Mouse (Mus musculus): ENCODE results near the gene Golgb1.

Golgb1 gene

DNA sequence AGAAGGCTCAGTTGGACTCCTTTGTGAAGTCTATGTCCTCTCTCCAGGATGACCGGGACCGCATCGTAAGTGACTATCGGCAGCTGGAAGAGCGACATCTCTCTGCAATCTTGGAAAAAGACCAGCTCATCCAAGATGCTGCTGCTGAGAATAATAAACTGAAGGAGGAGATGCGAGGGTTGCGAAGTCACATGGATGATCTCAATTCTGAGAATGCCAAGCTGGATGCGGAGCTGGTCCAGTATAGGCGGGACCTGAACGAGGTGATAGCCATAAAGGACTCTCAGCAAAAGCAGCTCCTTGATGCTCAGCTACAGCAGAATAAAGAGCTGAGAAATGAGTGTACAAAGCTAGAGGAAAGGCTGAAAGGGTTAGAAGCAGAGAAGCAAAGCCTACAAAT, 43.6 kb downstream of the Golgb1 start:
- no peak for DNase-seq (ENCODE audit: low read depth, low spot score)

DNA sequence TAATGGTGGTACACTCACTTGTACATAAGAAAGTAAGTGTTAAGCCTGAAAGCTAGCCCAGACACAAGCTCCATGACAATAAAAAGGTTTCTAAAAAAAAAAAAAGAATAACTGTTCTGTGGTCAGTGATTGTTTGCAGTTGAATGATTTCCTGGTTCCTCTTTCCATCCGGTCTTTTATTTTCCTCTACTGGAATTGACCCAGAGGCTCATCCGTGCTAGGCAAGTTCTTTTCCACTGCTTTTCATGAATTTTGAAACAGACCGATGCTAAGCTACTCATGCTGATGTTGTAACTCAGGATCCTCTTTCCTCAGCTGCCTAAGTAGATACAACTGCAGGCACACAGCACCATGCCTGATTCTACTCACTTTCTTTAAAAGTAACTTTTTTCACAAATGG, 45.5 kb downstream of the Golgb1 start:
- no peak for DNase-seq (ENCODE audit: low read depth, low spot score)

DNA sequence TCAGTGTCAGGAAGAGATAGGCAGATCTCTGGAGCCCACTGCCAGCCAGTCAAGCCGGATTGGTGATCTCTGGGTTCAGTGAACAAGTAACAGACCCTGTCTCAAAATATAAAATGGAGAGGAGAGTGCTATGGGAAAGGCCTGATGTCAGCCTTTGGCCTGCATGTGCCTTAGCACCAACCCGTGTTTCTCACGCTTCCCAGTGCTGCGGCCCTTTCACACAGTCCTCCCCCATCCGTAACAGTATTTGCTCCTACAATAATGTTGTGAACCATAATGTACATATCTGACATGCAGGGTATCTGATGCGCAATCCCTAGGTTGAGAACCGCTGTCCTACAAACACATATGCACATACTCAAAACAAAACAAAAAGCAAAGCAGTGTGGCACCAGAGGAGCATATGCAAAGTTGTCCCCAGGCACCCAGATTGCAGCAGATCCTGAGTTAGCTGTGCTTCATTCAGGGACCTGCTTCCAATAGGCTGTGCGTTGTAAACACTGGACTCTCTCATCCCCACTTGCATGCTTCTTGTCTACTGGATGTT, 46.2 kb downstream of the Golgb1 start:
- no peak for DNase-seq (ENCODE audit: low read depth, low spot score)

DNA sequence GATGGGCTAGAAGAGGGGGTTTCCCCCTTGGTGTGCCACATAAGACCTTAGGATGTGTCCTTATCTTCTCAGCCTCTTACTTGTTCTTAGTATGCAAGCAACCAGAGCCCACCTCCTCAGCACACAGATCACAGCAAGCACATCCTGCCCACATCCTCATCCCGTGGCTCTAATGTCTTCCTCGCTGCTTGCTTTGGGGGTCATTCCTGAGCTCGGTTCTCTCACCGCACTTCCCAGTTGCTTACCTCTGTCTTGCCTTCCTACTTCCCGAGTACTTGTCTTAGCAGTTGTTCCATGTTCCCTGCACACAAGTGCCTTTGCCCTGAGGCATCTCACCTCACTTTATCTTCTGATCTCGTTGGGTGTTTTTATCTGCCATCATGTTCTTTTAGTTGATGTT, 47.0 kb downstream of the Golgb1 start:
- DNase-seq (ENCODE audit: low read depth, low spot score): no peak

DNA sequence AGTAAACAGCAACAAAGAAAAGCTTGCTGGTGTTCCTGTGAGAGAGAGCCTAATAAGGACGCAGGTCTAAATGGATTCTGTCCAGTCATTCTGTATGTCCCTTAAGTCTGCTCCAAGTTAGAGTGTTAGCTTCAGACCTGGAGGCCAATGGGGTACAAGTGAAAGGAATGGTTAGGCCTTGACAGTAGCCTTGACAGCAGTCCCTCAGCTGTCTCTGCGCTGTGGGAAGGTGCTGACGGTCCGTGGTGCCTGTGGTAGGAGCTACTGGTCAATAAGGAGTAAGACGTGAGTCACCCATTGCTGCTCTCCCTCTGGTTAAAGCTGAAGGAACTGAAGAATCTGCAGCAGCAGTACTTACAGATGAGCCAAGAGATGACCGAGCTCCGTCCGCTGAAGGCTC, 49.4 kb downstream of the Golgb1 start:
- DNase-seq (ENCODE audit: low read depth, low spot score): no peak

DNA sequence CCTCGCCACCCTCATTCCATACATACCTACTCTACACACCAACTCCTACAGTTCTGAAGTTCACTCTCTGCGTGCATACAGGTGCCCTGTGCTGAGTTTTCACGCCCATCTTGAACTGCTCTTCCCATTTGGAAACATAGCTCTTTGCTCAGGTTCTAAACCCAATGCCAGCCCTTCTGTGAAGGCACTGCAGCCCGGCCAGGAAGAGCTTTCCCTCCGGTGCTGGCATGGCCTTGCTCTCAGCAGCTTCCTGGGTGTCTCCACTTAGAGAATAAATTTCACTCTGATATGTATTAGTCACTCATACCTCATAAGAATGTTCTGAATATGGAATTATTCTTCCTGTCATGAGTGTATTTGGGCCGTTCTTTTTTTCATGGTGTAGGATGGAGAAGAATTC, 50.4 kb downstream of the Golgb1 start:
- DNase-seq (ENCODE audit: low read depth, low spot score): no peak

DNA sequence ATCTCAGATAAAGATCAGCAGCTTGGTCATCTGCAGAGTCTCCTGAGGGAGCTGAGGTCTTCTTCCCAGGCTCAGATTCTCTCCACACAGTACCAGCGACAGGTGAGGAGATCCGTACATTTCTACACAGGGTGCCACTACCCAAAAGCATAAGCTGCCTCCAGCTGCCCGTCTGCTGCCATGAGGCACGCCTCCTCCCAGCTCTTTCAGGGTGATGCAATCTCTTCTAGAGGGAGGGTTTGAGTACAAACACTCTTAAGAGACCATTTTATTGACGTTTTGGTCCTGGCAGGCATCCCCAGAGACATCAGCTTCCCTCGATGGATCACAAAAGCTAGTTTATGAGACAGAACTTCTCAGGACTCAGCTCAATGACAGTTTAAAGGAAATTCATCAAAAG, 50.9 kb downstream of the Golgb1 start:
- DNase-seq (ENCODE audit: low read depth, low spot score): no peak

DNA sequence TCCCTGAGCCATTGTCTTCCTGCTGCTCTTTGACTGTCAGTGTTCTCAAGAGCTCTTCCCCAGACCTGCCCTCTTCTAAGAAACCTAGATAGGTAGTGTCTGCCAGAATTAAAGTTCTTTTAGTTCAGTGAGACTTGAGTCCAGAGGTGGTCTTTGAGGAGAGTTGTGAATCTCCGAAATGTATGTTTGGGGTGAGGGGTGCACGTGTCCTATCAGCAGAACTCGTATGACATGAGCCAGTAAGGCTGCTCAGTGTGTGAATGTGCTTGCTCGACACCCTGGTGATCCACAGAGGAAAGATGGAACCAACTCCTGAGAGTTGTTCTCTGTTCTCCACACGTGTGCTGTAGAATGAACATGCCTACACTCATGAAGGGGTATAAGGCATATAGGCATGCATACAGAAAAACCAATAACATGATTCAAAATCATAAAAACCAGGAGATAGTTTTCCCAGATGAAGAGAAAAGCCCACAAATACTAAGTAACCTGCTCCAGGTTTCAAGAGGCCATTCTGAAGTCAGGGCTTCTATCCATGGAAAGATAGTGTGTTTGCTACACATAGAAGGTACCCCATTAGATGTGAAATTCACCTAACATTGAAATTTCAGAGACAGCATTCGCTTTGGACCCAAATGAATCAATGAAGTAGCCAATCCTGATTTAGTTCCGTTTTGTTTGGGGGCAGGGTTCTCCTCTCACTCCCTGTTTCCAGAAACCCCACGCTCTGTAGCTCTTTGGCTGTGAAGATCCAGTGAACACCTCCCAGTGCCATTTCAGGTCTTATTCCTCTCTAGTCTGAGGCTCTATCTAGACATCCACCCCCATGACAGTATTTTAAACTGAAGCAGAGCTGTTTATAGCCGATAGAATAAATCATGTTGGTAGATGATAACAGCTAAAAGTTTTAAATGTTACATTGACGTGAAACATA, 51.8 kb downstream of the Golgb1 start:
- no peak for DNase-seq (ENCODE audit: low read depth, low spot score)

DNA sequence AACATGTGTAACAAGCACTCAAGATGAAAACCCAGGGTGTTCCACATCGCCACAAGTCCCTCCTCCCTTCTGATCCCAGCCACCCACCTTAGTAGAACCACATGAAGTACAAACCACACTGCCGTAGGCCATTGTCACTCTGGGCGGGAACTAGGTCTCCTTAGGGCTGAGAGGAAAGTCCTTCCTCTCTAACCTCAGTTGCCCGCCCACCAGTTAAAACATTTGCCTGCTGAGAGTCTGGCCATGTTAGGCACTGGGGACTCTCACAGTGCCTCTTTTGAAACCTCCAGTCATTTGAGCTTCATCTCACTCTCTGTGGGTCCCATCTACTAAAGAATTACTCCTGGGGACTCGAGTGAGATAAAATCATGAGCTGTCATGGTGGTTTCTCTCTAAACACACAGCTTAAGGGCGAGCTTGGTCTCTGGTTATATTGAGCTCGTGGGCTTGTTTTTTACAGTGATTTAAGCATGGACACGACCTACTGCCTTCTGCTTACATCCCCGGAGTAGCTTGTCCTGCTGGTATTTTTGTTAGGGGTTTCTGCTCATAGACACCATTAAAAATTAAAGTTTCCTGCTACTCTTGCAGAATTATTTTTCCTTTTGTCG, 52.7 kb downstream of the Golgb1 start:
- DNase-seq (ENCODE audit: low read depth, low spot score): no peak

DNA sequence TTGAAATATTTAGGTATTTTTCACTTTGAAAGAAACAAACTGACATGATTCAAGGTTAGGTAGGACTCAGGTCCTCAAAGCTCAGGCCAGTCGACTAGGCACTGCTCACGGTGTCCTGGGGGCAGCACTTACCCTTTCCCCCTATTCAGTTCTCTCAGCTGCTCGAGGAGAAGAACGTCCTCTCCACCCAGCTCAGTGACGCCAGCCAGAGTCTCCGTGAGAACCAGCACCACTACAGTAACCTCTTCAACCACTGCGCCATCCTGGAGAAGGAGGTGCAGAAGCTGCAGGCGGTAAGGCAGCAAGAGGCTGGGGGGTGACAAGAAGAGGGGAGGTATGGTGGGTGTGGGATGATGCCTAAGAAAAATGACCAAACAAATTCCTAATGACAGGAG, 53.2 kb downstream of the Golgb1 start:
- no peak for DNase-seq (ENCODE audit: low read depth, low spot score)

DNA sequence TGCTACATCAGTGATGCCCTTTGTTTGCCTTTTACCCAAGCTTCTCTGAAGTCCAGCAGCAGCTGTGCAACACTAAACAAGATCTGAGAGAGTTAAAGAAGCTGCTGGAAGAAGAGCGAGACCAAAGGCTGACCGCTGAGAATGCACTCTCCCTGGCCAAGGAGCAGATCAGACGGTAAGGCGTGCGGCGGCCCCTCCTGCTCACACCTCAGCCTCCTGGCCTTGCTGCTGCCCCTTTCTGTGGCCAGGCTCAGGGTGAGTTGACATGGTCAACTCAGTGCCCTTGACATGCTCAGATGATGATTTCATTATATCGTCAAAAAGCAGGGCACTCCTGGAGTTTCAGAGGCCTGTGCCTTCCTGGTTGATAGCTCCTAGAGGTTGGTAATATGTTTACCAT, 54.3 kb downstream of the Golgb1 start:
- DNase-seq (ENCODE audit: low read depth, low spot score): no peak

DNA sequence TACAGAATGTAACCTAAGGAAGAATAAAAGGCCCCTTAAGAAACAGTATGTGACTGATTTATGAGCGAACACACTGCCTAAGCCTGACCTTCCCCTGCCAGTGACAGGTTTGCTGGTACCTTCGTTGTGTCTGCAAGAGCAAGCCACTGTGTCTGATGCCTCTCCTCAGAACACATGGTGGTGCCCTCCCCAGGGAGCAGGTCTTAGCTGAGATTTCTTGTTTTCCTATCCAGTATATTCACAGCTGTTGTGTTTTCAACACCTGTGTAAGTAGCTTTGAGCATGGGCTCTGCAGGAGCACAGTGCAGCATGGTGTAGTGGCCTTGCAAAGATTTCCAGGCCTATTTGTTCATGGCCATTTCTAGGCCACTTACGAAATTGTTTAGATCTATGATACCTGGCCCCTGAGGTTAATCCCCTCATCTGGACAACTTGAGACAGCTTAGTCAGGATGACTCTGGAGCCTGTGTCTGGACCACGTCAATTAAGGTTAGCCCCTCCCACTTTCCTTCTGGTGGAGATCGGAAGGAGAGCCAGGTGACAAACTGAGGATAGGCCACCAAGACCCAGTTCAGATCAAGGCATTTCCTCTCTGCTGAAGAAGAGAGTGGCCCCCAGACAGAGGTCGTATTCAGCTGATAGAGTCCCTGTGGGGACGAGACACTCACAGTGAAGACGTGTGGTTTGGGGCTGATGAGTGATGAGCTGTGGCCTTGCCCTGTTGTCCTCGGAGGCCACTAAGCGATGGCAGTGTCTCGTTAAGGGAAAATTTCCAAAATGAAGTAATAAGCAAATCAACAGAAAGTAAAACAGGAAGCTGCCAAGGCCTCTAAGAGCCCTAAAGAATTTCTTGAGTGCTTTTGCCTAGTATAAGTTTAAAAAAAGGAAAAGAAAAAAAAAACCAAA, 55.5 kb downstream of the Golgb1 start:
- DNase-seq (ENCODE audit: low read depth, low spot score): no peak

DNA sequence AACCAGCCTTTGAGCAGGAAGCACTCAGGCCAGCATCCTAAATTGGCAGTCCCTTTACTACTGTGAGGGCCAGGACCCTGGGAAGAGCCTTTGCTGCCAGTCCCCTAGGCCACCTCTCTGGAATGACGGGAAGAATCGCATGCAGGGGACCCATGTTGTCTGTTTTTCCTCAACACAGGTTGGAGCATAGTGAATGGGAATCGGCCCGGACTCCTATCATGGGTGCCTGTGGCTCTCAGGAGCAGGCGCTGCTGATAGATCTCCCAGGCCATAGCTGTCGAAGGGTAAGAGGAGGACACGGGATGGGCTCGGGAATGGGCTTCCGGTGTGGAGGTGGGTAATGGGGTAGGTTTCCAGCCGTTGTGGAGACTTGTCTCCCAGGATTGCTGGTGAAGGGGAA, 56.4 kb downstream of the Golgb1 start:
- DNase-seq (ENCODE audit: low read depth, low spot score): no peak

DNA sequence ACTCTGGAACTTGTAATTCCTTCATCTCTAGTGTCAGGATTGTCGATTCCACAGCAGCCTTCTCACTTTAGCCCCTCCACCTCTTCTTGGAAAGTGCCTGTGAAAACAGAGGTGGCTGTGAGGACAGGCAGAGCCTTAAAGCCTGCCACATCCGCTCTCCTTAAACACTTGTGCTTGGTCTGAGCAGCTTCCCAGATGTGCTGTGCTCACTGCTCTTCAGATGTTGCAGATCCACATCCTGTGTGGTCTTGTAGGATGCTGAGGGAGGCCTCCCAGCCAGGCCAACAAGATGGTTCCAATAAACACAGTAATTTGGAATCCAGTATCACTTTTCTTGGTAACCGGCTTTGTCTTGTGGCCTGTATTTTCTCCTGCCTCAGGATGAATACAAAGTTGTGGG, 57.0 kb downstream of the Golgb1 start:
- DNase-seq (ENCODE audit: low read depth, low spot score): no peak

DNA sequence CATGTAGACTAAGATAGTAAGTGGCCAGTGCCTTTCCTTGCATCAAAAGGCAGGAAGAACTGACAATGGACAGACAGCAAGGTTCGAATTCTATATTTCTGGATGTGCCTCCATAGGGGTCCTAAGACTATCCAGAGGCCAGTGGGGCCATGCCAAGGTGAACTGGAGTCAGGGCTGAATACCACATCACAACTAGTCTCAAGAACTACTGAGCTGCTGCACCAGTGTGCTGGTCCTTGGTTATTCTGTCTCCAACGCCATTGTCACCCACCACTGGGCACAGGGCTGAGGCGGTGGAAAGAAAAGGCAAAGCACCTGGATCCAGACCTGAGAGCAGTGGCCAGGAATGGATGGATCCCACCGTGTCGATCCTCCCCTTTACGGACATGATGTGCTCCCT, 57.6 kb downstream of the Golgb1 start:
- DNase-seq (ENCODE audit: low read depth, low spot score): no peak

DNA sequence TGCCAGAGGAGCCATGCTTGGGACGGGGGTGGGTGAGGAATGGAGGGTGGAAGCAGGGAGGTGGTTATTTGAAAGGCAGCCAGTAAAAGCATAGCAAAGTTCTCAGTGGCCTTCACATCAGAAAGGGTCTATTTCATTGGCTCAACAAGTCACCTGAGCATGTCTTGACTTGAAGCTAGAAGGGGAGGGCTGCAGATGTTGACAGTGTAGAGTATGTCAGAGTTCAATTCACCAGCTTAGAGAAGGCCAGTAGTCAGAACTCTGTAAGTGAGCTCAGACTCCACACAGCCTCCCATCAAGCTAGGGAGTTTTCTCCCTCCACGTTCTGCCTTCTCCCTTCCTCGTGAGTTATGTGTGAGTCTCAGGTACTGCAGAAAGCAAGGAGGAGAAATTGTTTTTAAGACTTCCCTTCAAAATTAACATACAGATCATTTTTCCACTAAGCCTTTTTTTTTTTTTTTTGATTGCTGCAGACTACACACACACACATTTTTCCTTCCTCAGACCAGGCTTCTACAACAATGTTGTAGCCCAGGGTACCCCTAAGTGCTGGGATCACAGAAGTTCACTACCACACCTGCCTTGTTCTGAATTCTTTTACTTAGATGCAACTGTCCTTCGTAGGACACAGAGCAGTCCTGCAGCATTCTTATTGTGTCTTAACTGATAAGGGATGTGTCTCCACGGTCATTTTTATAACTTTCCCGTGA, 59.3 kb downstream of the Golgb1 start:
- DNase-seq (ENCODE audit: low read depth, low spot score): no peak

DNA sequence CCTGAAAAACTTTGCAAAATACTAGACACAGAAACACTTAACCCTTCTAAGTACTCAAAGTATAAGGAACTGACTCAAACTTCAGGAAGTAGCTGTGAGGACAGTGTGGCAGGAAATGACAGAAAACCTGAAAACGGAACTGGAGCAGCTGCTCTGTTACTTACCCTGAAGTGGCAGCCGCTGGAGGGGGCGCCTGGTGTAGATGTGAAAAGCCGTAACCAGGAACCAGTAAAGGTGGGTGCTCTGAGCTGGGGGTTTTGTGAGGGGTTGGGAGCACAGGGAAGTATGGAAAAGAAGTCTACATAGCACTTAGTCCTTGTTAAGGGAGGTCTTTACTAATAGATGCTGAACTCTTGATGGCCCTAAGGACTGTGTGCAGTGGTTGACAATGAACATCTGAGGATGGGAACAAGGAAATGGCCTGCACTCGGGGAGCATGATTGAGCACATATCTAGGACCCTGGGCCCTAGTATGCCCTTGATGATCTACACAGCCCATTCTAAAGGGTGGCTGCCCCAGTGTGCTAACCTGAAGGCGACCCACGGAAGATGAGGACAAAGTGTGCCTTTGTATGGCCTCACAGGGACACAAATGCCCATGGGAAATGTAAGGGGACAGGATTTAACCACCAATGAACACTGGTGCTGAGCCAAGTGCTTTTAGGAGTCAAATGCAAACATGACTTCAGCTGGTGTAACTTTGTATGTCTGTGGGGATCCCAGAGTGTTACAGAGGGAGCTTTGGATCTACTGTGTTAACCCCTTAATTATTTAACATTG, 60.1 kb downstream of the Golgb1 start, which contains the start of gene Hcls1:
TSS of gene Hcls1 (plus strand) at position 143 of the 780 bp plus-strand sequence.
- DNase-seq (ENCODE audit: low read depth, low spot score): no peak

DNA sequence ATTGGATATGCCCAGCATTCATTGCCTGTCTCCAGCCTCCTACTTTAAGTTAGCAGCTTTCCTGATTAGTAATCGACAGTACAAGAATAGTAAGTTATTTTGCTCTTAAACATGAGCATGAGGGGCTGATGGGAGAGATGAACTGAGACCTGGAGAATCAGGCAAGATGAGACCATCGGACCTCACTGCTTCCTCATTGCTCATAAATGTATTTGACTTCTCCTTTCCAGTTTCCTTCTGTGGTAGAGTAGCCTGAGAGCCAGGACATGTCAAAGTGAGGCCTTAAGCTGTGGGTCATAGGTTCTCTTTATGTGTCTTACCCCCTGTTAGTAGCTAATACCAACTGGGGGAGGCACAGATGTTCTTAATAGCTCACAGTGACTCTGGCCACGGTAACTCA, 60.9 kb downstream of the Golgb1 start:
- DNase-seq (ENCODE audit: low read depth, low spot score): no peak

DNA sequence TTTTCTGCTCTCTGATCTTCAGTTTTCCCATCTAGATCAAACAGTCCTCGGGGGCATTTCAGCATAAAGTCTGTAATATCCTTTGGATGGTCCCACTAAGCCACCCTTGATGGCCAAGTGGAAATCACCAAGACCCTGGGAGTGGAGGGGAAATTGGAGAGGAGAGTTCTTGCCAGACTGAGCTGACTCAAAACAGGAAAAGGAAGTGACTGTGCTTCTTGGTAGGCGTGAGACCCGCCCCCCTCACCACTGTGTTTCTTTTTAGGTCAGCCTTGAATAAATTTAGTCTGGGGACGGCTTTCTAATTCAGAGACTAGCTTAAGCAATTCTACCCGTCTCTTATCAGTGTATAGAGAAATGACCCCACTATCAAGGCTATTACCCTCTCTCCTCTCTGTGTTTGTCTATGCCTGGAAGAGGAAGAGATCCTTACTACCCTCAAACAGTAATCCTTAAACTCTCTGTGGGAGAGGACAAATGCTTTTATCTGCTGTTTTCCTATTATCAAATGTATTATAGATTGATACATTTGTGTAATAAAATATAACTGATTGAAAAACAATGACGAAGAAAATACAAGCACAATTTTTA, 66.3 kb downstream of the Golgb1 start:
- DNase-seq (ENCODE audit: low read depth, low spot score): no peak

DNA sequence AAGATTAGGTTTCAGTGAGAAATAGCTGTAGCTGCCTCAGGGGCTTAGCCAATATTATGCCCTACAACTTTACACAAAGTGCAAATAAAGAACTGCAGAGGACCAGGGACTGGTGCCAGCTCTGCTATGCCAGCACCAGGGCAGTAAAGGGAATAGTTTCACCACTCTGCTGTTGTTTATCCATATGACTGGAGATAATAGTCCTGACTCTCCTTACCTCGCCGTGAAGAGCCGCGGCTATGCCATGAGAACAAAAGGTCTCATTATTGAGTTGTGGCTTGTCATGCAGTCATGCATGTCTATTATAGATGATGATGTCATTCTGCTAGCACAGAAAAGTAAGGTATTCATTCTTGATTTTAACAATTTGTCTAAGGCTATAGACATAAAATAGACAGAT, 67.0 kb downstream of the Golgb1 start:
- no peak for DNase-seq (ENCODE audit: low read depth, low spot score)

All from R1 (cell line).